Mouse (Mus musculus): ENCODE results near the gene Lce1f.

- TF ChIP-seq CTCF (IDR thresholded peaks at IDR 0.05; ENCODE audit: extremely low read depth, insufficient read depth, low read length) (no peak), POLR2A (IDR thresholded peaks at IDR 0.05; ENCODE audit: extremely low read depth, insufficient read depth, low read length) (no peak)
These were observed 25.5 kb downstream of the Lce1f start for GRCm38 (mm10) chr3:92694613-92695012.
